Mouse (Mus musculus): ENCODE data around the gene Chtf18. TPM values are rescaled to one million over a fixed set of nuclear protein-coding genes. Genes with fewer than 3 reads are reported as not detected.

Gene Chtf18
- polyA plus RNA-seq, 1 experiment from 2014 or later, result 24.8 TPM

DNA sequence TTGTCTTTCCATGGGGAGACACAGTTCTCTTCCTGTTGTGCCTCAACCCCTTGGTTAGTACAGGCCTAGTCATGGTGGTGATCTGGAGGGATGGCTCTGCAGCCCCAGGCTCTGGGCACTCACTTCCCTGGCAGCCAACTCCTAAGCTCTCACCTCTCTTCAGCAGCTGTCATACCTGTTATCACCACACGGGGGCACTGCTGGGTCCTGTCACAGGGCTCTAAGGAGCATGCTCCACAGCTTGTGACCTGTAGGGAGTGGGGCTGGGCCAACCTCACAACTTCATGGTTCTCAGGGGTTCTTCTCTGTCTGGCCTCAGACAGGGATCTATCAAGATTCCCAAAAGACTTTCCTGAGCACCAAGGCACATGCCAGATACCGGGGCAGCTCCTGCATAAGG, 4.9 kb upstream of the Chtf18 start:
- Histone ChIP-seq H3K36me3 (peaks cover 6% of the 10 kb centered on the region; the same call in 1 of the 2 replicates), H3K4me1 (replicated peaks) (peaks cover 16% of the 10 kb centered on the region), H3K4me2 (no peak overlapping the region), H3K9me3 (replicated peaks) (no peaks in the 10 kb centered on the region), H3K27ac (no peak overlapping the region), H3K27me3 (0 out of 2 replicates have a peak, but pooled peaks cover 3% of the 10 kb centered on the region), H3K9ac (no peak overlapping the region), H3K4me3 (replicated peaks) (no peak overlapping the region)
- WGBS (ENCODE audit: insufficient replicate concordance), result 21% methylated on average over 2 of the region's 2 CpGs
- no peak for ATAC-seq (ENCODE audit: low read depth)
- no peak for DNase-seq

DNA sequence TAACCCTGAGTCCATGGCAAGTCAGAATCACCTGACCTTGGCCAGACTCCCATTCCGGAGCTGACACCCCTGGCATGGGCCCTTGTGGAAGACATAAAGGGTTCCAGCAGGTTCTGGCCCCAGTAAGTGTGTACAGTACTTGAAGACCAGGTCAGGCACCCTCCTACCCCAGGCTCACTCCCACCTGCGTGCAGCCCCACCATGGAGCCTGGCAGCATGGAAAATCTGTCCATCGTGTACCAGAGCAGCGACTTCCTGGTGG, 721 bp upstream of the Chtf18 start:
- peak overlapping the region; percentile 79 for H3K4me3 ChIP-seq (replicated peaks)
- no peaks in the 10 kb centered on the region for H3K9me3 ChIP-seq (replicated peaks)
- peak overlapping the region; percentile 11; the same call in 1 of the 2 replicates for H3K27ac ChIP-seq
- H3K27me3 ChIP-seq, result no peaks in the 10 kb centered on the region
- H3K9ac ChIP-seq, result peak overlapping the region; percentile 74
- DNase-seq (no peak), ATAC-seq (ENCODE audit: low read depth) (no peak)
- peaks cover 43% of the 10 kb centered on the region for H3K4me1 ChIP-seq (replicated peaks)
- peak overlapping the region; percentile 74 for H3K4me2 ChIP-seq
- H3K36me3 ChIP-seq, result peaks cover 30% of the 10 kb centered on the region
- 16% methylated on average over 4 of the region's 4 CpGs for WGBS (ENCODE audit: insufficient replicate concordance)

GRCm38 (mm10) chr17:25725264-25725663, 2.0 kb downstream of the Chtf18 start:
- no peaks in the 10 kb centered on the region for H3K9me3 ChIP-seq (replicated peaks)
- H3K9ac ChIP-seq, result 0 out of 2 replicates have a peak overlapping the region, but pooled peaks have one; percentile 8
- H3K27me3 ChIP-seq, result no peaks in the 10 kb centered on the region
- H3K4me3 ChIP-seq (replicated peaks), result peak overlapping the region; percentile 79
- peaks cover 57% of the 10 kb centered on the region for H3K36me3 ChIP-seq
- DNase-seq (no peak), ATAC-seq (ENCODE audit: low read depth) (no peak)
- H3K4me2 ChIP-seq, result peak overlapping the region; percentile 92; the same call in 1 of the 2 replicates
- peaks cover 42% of the 10 kb centered on the region for H3K4me1 ChIP-seq (replicated peaks)
- whole genome bisulfite sequencing (ENCODE audit: insufficient replicate concordance), result 79% methylated on average over 6 of the region's 6 CpGs
- H3K27ac ChIP-seq, result no peak overlapping the region

DNA sequence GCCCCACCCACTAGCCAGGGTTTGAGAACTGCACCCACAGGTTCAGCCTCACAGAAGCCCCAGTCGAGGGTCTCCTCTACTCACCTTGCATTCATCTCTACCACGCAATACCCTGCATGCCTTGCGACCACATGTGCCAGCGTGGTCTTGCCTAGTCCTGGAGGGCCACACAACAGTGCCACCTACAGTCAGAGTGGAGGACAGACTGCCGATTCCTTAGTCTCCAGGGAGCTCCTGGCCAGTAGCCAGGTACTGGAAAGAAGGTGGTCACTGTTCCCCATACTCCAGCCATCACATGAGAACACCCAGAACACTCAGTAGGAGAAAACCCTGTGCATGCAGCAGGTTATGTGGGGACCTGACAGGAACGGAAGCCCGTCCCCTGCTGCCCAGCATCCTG, 3.3 kb downstream of the Chtf18 start:
- Histone ChIP-seq H3K4me1 (replicated peaks) (peaks cover 42% of the 10 kb centered on the region), H3K4me3 (replicated peaks) (no peak overlapping the region), H3K9ac (no peak overlapping the region), H3K27ac (no peak overlapping the region), H3K4me2 (no peak overlapping the region), H3K9me3 (replicated peaks) (no peaks in the 10 kb centered on the region), H3K36me3 (peaks cover 64% of the 10 kb centered on the region), H3K27me3 (no peaks in the 10 kb centered on the region)
- ATAC-seq (ENCODE audit: low read depth) (no peak), DNase-seq (no peak)
- 77% methylated on average over 7 of the region's 7 CpGs for WGBS (ENCODE audit: insufficient replicate concordance)

- 94% methylated on average over 19 of the region's 19 CpGs for WGBS (ENCODE audit: insufficient replicate concordance)
- no peak overlapping the region for H3K4me3 ChIP-seq (replicated peaks)
- DNase-seq (no peak), ATAC-seq (ENCODE audit: low read depth) (no peak)
- H3K9me3 ChIP-seq (replicated peaks), result no peaks in the 10 kb centered on the region
- H3K36me3 ChIP-seq, result peaks cover 68% of the 10 kb centered on the region
- no peak overlapping the region for H3K9ac ChIP-seq
- H3K4me2 ChIP-seq, result no peak overlapping the region
- no peak overlapping the region for H3K27ac ChIP-seq
- peaks cover 38% of the 10 kb centered on the region for H3K4me1 ChIP-seq (replicated peaks)
- H3K27me3 ChIP-seq, result peaks cover 2% of the 10 kb centered on the region; the same call in 1 of the 2 replicates
Measured at GRCm38 (mm10) chr17:25723470-25723869, 3.7 kb downstream of the Chtf18 start.

DNA sequence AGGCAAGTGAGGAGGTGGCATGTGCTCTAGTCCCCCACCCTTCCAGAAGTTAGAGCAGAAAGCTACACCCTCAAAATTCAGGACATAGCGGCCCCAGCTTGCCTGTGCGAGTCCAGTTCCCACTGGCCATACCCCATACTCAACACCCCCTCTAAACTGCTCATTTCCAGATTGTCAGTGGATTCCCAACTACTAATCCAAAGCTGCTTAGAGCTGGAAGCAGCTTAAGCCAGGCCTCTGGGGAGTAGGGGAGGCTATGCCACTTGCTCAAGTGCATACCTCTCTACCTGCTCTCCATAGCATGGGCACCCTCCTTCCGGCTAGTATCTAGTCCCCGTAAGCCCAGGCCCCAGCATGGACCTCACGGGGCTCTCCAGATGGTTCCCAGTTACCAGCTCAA, 5.7 kb downstream of the Chtf18 start:
- Histone ChIP-seq H3K27me3 (peaks cover 22% of the 10 kb centered on the region), H3K4me1 (replicated peaks) (peaks cover 41% of the 10 kb centered on the region), H3K4me3 (replicated peaks) (no peak overlapping the region), H3K27ac (no peak overlapping the region), H3K4me2 (no peak overlapping the region), H3K9me3 (replicated peaks) (no peaks in the 10 kb centered on the region), H3K9ac (no peak overlapping the region), H3K36me3 (peaks cover 70% of the 10 kb centered on the region)
- 88% methylated on average over 5 of the region's 5 CpGs for WGBS (ENCODE audit: insufficient replicate concordance)
- no peak for DNase-seq
- ATAC-seq (ENCODE audit: low read depth), result no peak

- DNase-seq (no peak), ATAC-seq (ENCODE audit: low read depth) (no peak)
- H3K9me3 ChIP-seq (replicated peaks), result no peaks in the 10 kb centered on the region
- H3K27me3 ChIP-seq, result peaks cover 42% of the 10 kb centered on the region
- H3K4me1 ChIP-seq (replicated peaks), result peaks cover 28% of the 10 kb centered on the region
- 0 out of 2 replicates have a peak overlapping the region, but pooled peaks have one; percentile 23 for H3K9ac ChIP-seq
- H3K4me2 ChIP-seq, result peak overlapping the region; percentile 63
- 16% methylated on average over 6 of the region's 6 CpGs for WGBS (ENCODE audit: insufficient replicate concordance)
- peak overlapping the region; percentile 36 for H3K4me3 ChIP-seq (replicated peaks)
- peaks cover 44% of the 10 kb centered on the region for H3K36me3 ChIP-seq
- H3K27ac ChIP-seq, result no peak overlapping the region
Measured at GRCm38 (mm10) chr17:25717691-25718090, 9.5 kb downstream of the Chtf18 start.

DNA sequence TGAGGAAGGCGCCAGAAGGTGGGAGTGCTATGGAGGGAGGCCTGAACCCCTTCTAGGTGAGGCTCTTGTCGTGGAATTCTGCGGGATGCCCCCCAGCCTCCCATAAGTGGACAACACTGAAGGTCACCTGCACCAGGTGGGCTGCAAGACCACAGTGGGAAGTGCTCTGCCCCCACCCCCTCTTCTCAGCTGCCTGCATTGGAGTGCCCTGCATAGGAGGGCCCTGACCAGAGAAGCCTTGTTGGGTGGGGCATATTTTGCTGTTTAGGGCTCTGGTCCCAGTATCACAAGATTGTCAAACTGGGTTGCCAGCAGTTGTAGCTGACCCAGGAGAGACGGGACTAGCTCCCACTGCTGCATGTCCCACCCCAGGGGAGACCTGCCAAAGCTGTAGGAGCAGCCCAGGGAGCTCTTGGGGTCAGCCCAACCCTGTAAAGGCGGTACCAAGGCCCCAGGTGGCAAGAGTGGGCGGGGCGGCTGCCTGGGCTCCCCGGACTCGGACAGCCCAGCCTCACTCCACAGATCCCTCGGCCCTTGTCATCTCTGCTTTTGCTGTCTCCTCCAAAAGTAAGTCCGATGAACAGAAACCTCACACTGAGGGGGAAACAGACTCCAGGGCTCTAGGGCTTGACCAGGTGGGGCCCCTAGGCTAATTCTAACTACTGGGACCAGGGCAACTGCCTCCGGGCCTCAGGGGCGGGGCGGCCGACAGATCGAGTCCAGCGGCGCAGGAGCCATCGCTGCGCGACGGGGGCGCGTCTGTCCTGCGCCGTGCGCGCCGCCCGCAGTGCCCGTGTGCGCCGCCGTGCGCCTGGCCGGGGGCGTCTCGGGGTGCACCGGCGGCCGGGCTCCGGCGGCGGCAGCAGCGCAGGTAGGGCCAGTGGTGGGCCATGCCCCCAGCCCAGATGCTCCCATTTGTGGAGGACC, 10.2 kb downstream of the Chtf18 start, which contains the start of gene Gng13:
Gng13 (plus strand) TSS at position 461 of the 927 bp plus-strand sequence.
- no peaks in the 10 kb centered on the region for H3K9me3 ChIP-seq (replicated peaks)
- DNase-seq, result no peak
- peak within 1 kb of the TSS; percentile 36 for H3K4me3 ChIP-seq (replicated peaks)
- ATAC-seq (ENCODE audit: low read depth), result peak; percentile 42
- H3K4me2 ChIP-seq, result peak within 1 kb of the TSS; percentile 63
- peaks cover 42% of the 10 kb centered on the region for H3K27me3 ChIP-seq
- H3K36me3 ChIP-seq, result peaks cover 36% of the 10 kb centered on the region
- H3K4me1 ChIP-seq (replicated peaks), result peaks cover 26% of the 10 kb centered on the region
- peak within 1 kb of the TSS; percentile 23; the same call in 1 of the 2 replicates for H3K9ac ChIP-seq
- whole genome bisulfite sequencing (ENCODE audit: insufficient replicate concordance), result 3% methylated on average over 45 of the region's 45 CpGs
- no peak within 1 kb of the TSS for H3K27ac ChIP-seq

- no peak overlapping the region for H3K9ac ChIP-seq
- WGBS (ENCODE audit: insufficient replicate concordance), result 5% methylated on average over 6 of the region's 6 CpGs
- H3K9me3 ChIP-seq (replicated peaks), result no peaks in the 10 kb centered on the region
- no peak overlapping the region for H3K27ac ChIP-seq
- no peak overlapping the region for H3K4me3 ChIP-seq (replicated peaks)
- H3K36me3 ChIP-seq, result peaks cover 28% of the 10 kb centered on the region
- peaks cover 26% of the 10 kb centered on the region for H3K4me1 ChIP-seq (replicated peaks)
- ATAC-seq (ENCODE audit: low read depth) (0 out of 2 replicates have a peak, but pooled peaks have one; percentile 13), DNase-seq (no peak)
- no peak overlapping the region for H3K4me2 ChIP-seq
- peaks cover 42% of the 10 kb centered on the region for H3K27me3 ChIP-seq
Measured at GRCm38 (mm10) chr17:25716130-25716529, 11.1 kb downstream of the Chtf18 start.

DNA sequence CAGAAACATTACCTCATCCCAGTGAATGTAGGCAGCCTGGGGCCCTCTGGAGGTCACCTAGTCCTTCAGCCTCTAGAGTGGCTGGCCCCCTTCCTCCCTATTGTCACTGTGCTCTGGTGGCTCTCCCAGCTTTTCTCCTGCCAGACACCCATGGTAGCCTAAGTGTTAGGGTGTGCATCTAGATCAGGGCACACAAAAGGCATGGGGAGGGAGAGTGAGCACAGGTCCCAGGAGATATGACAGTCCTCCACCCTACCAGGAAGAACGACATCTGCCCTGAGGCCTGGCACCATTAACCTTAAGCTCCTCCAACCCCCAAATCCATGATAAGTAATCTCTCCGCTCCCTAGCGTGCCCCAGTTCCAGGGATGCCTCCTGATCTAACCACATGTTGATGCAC, 11.6 kb downstream of the Chtf18 start:
- H3K4me1 ChIP-seq (replicated peaks), result peaks cover 26% of the 10 kb centered on the region
- peaks cover 23% of the 10 kb centered on the region for H3K36me3 ChIP-seq
- DNase-seq (no peak), ATAC-seq (ENCODE audit: low read depth) (peak; percentile 62)
- H3K4me3 ChIP-seq (replicated peaks), result no peak overlapping the region
- H3K27ac ChIP-seq, result no peak overlapping the region
- H3K9ac ChIP-seq, result no peak overlapping the region
- peaks cover 42% of the 10 kb centered on the region for H3K27me3 ChIP-seq
- H3K9me3 ChIP-seq (replicated peaks), result no peaks in the 10 kb centered on the region
- WGBS (ENCODE audit: insufficient replicate concordance), result 29% methylated on average over 3 of the region's 3 CpGs
- no peak overlapping the region for H3K4me2 ChIP-seq

- Histone ChIP-seq H3K4me2 (no peak overlapping the region), H3K9ac (no peak overlapping the region), H3K4me1 (replicated peaks) (peaks cover 8% of the 10 kb centered on the region), H3K36me3 (no peaks in the 10 kb centered on the region), H3K27ac (no peak overlapping the region), H3K9me3 (replicated peaks) (no peaks in the 10 kb centered on the region), H3K27me3 (peaks cover 17% of the 10 kb centered on the region), H3K4me3 (replicated peaks) (no peak overlapping the region)
- ATAC-seq (ENCODE audit: low read depth) (no peak), DNase-seq (no peak)
- 57% methylated on average over 4 of the region's 4 CpGs for WGBS (ENCODE audit: insufficient replicate concordance)
Measured at GRCm38 (mm10) chr17:25711136-25711535, 16.1 kb downstream of the Chtf18 start.
